Mouse (Mus musculus) right cerebral cortex, postnatal 14 days (tissue): ENCODE results near the gene Sephs1.
A peak's percentile ranks its signal among the peaks of the same experiment; 100 is the strongest.
"Not testable (repeated sequence)": the region's sequence is repeated elsewhere in the genome, so short reads cannot be mapped to it uniquely, and the experiment has no call there.

Experiments used
- DNase-seq: peaks from one replicate; pipeline ENCODE4 v3.0.0; 2022

The Sephs1 gene

DNA sequence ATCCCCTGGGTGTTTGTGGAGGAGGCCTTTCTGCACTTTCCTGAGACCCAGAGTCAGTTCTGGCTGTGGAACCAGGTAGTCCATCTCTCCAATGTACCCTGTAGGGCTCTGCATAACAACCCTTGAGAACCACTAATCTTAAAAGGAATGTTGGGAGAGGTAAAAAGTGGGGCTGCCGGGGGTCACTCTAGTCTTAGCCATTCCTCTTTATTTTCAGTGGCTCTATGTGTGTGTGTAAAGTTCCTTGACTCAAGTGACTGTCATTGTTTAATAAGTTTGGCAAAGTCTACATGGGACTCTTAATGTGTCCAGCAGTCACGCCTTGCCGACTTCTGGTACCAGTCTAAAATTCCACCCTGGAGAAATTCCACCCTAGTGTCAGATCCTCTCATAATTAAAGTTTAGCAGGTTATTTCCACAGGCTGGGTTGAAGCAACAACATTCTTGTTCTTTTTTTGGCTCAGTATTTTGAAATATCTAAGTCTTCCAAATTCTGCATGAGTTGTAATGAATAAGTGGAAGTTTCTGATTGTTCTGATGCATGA, 27.5 kb downstream of the Sephs1 start:
- DNase-seq: no peak

DNA sequence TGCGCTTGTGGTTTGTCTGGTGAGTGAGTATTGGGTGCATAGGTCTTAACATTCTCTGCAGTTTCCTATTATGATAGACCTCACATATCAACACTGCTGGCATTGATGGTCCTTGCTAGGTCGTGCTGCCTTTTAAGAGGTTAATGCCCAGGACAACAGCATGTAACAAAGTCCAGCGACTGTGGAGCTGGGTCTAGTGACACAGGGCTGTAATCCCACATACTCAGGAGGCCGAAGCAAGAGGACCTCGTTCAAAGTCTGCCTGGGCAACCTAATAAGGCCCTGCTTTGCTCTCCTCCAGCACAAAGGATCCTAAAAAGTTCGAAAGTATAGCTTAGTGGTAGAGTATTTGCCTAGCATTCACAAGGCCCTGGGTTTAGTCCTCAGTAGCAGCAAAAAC, 28.5 kb downstream of the Sephs1 start:
- no peak for DNase-seq

DNA sequence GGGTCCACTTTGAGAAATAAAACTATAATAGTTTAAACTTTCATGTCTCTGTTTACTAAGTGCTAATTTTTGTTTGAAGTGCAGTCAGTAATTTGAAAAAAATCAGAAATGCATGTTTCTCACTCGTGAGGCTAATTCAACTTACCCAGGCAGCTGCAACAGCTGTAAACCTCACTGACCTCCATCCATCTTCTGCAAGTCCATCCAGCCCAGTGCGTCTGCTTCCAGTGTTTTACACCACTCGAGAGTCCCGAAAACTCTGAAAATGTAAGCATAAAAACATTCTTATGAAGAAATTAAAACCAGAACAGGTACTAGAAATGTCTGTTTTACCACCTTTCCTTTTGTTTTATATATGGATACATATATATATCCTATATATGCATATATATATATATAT, 29.2 kb downstream of the Sephs1 start:
- no peak for DNase-seq

DNA sequence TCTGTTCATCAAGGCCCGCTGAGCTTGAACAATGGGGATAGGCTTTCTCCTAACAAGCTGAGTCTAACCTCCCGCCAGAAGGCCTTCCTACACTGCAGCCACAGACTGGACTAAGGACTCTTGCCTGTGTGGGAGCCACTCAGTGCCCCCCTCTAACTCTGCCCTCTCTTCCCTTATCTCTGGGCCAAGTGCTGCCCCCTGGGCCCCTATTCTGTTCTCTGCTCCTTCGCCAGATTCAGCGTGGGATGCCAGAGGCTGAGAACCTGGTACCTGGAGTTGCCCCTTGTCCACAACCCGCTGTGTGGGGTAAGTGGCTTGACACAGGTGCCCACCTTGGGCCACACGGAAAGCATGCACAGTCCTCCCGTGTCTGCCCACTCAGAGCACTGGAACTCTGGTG, 32.6 kb downstream of the Sephs1 start:
- DNase-seq: no peak

DNA sequence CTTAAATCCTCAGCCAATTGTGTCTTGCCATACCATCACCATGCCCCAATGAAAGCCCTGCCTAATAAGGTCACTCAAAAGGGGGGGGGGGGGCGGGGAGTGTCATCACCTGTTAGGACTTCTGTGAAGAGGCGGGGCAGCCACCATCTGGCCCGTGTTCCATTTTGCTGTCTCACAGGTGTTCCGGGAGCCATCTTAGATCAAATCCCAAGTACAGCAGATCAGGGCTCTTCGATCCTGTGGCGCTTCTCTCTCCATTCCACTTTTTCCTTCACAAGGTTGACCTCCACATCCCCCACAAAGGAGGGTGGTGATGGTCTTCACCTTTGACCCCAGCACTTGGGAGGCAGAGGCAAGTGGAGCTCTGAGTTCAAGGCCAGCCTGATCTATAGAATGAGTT, 34.7 kb downstream of the Sephs1 start:
- DNase-seq: no peak

DNA sequence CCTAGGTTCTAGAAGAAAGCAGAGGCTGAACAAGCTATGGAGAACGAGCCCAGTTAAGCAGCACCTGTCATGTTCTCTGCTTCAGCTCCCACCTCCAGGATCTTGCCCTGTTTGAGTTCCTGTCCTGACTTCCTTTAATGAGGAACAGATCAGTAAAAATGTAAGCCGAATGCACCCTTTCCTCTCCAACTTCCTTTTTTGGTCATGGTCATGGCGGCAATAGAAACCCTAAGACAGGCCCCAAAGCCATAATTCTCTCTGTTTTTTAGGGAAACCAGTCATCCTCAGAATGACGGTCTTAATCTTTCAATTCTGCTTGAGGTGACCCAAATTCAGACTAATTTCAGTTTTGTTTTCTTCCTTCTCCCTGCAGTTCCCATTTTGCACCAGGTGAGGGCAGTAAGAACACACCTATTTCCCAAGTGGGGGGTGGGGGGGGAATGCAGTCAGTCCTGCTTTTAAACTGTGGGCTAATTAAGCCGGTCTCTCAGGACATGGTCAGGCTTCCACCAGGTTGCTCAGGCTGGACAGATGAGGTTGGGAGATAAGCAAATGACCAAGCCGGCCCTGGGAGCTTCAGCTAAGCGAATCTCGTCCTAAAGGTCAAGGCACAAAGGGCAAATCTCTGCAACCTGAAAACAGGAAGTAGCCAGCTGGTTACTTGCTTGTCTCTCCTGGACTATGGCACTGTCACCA, 36.1 kb downstream of the Sephs1 start:
- DNase-seq: peak; percentile 27

DNA sequence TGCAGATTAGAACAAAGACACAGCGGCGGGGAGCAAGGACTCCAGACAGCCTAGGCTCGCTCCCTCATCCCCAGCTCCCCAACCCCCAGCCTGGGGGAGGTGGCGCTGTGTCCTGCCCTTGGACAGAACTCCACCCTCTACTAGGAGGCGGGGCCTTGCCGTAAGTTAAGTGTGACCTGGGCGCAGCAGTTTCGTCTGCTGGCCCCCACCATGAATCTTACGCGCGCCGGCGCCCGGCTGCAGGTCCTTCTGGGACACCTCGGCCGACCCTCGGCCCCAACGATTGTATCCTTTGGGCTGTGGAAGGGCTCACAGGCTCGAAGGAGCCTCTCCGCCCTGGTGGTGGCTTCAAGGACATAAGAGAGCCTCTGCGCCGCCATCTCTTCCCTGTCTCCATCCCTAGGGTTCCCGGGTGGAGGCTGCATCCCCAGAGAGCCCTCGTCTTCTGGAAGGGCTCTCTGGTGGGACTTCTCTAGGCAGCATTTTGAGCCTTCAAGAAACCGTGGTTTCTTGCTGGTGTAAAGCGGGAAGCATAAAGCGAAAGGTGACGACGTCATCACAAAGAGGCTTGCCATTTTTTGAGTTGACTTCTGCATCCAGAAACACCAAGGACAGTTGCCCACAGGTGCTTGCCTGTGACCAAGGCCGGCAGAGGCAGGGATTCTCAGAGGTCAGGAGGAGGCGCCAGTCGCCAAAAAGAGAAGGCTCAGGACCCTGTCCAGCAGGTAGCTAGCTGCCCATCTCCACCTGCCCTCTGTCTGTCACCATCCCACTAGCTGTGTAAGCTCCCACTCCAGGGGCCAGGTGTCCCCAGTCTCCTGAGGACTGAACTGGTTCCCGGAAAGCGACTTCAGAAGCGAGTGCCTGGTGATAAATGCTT, 37.7 kb downstream of the Sephs1 start, which contains the start of gene Phyh:
Phyh (plus strand) TSS at position 160 of the 880 bp plus-strand sequence.
- peak; percentile 68 for DNase-seq

DNA sequence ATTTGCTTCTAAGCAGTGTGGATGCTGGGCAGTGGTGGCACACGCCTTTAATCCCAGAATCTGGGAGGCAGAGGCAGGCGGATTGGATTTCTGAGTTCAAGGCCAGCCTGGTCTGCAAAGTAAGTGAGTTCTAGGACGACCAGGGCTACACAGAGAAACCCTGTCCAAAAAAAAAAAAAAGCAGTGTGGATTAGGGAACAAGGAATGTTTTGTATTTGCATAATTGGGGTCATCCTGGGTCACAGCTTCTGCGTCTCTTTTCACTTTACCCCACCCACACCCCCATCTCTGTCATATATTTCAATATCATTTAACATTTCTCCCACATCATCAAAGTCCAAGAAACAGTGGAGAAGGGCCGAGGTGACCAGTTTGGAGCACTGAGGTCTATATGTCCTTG, 39.7 kb downstream of the Sephs1 start:
- no peak for DNase-seq

DNA sequence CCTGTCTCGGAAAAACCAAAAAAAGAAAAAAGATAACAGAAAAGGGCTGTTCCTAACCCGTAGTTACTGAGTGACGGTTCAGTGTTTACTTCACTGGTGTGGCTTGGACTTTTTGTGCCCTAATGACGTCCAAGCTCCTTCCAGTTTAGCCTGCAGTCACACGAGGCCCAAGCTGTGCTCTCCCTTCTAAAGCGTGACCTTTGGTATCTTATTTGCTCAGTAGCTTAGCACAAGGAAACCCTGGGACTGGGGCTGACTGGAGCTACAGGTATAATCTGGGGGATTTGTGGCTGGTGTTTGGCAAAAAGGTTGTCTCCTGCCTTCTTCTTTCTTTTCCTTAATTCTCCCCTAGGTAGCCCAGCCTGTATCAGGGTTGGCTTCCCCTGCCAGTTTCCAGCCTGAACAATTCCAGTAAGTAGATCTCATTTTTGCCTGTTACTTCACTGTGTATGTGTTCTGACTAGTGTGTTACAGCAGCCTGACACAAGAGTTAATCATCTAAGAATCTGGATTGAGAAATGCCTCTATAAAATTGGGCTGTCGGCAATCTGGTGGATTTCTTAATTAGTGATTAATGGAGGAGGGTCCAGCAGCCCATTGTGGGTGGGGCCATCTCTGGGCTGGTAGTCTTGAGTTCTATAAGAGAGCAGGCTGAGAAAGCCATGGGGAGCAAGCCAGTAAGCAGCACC, 41.3 kb downstream of the Sephs1 start:
- no peak for DNase-seq

DNA sequence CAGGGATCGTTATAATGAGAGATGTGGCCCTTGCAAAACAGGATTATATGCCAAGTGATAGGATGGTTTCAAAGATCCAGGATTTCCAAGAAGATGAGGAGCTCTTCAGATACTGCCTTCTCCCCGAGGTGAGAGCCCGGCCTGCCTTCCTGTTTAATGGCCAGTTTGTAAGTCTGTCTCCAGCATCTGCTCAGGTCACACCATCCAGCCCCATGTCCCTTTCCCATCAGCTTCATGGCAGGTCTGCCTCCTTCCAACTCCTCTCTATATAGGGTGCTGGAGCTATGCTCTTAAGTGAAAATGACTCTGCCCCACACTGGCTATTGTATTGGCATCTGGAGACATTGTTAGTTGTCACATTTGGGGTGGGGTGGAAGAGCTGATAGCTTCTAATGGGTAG, 46.0 kb downstream of the Sephs1 start:
- DNase-seq: no peak

DNA sequence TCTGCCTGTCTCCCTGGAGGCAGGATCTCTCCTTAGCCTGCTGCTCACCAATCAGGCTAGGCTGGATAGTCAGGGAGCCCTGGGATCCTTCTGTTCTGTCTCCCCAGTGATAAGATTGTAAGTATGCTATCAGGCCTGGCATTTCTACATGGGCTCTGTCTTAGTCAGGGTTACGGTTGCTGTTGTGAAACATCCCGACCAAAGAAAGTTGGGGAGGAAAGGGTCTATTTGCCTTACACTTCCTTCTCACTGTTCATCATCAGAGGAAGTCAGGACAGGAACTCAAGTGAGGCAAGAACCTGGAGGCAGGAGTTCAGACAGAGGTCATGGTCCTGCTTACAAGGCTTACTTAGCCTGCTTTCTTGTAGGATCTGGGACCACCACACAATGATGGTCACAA, 47.9 kb downstream of the Sephs1 start:
- no peak for DNase-seq

DNA sequence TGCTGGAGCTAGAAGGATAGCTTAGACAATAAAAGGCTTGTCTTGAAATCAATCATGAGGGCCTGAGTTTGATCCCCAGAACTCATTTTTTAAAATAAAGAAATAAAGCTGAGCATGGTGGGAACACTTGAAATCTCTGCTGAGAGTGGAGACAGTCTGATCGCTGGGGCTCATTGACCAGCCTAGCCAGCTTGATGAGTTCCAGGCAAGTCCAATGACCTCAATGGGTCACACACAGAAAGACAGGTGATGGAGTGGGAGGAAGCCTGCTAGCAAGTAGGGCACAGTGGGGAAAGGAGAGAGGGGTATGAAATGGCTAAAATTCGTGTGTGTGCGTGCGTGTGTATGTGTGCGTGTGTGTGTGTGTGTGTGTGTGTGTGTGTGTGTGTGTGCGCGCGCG, 53.2 kb downstream of the Sephs1 start:
- no peak for DNase-seq

DNA sequence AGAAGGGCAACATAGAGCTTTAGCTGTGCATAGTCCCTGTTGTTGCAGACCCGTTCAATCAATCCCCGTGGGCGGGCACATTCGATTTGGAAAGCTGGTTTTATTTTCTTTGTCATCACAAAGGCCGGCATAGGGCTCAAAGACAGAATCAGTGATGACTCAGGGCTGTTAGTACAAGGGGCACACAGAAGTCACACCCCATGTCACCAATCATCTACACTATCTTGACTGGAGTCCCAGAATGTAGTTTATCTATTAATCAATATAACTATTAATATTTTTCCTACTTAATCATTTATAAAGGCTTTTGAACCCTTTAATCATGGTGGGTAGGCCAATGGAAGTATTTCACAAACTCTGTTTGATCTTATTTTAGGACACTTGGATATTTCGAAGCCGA, 56.6 kb downstream of the Sephs1 start:
- DNase-seq: no peak

DNA sequence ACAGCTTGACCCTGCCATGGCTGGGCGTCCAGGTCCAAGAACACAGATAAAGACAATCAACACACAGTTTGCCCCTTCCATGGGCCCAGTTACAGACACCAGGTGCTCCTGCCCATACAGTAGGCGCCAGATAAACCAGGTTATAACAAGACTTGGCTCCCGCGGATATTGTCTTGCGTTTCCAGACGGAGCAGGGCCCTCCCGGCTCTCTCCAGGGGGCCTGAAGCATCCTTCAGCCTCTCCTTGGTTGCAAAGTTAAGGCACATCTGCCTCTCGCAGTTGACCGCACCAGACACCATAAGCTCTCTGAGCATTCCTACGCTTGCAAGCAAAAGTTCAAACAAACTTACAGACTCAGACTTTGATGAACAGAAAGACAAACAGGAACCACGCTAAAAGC, 59.5 kb downstream of the Sephs1 start:
- no peak for DNase-seq

DNA sequence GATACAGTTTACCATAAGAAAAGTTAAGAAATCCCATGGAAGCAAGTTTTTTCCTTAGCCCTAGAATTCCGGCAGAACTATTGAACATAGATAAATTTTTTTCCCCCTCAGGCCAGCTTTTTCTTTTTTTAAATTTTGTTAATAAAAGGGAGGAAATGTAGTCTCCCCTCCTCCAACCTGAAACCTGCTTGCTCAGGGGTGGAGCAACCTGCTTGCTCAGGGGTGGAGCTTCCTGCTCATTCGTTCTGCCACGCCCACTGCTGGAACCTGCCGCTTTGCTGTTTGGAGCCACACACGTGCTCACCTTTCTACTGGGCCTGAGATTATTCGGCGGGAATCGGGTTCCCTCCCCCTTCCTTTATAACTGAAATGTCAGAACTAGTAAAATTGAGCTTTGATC, 68.3 kb downstream of the Sephs1 start:
- DNase-seq: not testable (repeated sequence)

DNA sequence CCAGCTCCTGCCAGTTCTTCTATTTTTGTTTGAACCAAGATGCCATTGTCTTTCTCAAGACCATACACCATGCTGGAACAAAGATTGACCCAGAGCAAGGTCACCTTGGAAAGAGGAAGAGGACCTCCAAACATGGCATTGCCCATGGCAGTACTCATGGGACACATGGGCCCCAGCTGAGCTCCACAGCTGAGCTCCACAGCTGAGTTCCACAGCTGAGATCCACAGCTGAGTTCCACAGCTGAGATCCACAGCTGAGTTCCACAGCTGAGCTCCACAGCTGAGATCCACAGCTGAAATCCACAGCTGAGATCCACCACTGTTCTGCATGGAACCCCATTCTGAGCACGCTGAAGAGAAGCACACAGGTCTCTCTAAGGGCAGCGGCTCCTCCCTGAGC, 69.6 kb downstream of the Sephs1 start:
- no peak for DNase-seq

DNA sequence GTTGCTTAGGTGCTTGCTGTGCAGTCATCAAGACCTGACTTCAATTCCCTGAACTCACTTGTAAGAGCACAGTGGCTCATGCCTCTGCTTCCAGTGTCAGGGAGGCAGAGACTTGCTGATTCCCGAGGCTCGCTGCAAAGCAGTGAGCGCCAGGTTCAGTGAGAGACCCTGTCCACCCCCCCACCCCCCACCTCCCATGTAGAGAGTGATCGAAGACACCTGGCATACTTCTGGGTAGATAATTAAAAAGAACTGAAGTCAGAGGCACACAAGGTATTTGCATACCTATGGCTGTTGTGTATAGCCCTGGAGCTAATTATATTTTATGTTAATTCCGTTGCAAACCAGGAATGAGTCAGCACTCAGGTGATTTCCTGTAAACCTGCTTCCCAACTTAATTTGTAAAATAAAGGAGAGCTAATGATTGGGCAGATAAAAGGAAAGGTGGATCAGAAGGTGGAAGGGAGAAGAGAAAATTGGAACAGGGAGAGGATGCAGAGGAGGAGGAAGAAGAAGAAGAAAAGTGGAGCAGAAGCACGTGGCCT, 72.9 kb downstream of the Sephs1 start:
- no peak for DNase-seq

DNA sequence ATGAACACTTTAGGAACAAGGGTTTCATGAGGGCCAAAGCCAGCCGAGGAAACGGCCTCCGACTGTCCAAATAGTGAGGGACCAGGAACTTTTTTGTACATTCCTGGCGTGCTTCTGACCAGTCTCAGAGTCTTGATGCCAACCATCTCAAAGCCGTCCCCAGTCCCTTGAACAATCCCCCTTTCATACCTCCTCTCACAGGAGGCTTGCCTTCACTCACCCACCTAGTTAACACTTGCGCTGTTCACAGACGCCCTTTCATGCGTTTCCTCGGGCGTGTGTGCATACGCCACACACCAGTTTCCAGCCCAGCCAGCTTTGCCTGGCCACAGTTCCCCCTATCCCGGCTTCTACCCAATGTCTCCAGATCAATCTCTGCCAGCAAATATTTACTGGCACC, 76.7 kb downstream of the Sephs1 start:
- no peak for DNase-seq
